Mouse (Mus musculus) neural tube, embryonic 11.5 days (tissue): ENCODE results near the gene Gas7. TPM values are rescaled to one million over a fixed set of nuclear protein-coding genes. Genes with fewer than 3 reads are reported as not detected.

Source experiments
- ATAC-seq: fragments of 200-750 bp; cut with Nextera tagmentation; 2 replicates; pipeline ENCODE4 v1.8.0; 2017; ENCODE audit warnings: moderate number of reproducible peaks, mild to moderate bottlenecking, moderate TSS enrichment, moderate library complexity; ENCODE audit not compliant: insufficient read depth, low FRiP score, low TSS enrichment
- DNase-seq: peaks from one replicate; pipeline ENCODE4 v3.0.0-alpha.2; 2015; ENCODE audit warnings: low spot score
- H3K27ac ChIP-seq: fragments of 300-500 bp; sonication (generic); 2 replicates; pipeline ENCODE4 v1.5.1; 2014; ENCODE audit warnings: low read depth, mild to moderate bottlenecking, low read length
- H3K27me3 ChIP-seq: fragments of 300-500 bp; sonication (generic); 2 replicates; pipeline ENCODE4 v1.6.1; 2014; ENCODE audit warnings: mild to moderate bottlenecking, low read length, mixed read lengths; ENCODE audit not compliant: control insufficient read depth, insufficient read depth
- H3K36me3 ChIP-seq: fragments of 300-500 bp; sonication (generic); 2 replicates; pipeline ENCODE4 v1.6.1; 2014; ENCODE audit warnings: mild to moderate bottlenecking, low read length, moderate library complexity, mixed read lengths; ENCODE audit not compliant: control insufficient read depth, insufficient read depth
- H3K4me1 ChIP-seq: fragments of 300-500 bp; sonication (generic); 2 replicates; pipeline ENCODE4 v1.6.1; 2014; ENCODE audit warnings: low read length, mixed read lengths; ENCODE audit not compliant: control insufficient read depth, insufficient read depth
- H3K4me2 ChIP-seq: fragments of 300-500 bp; sonication (generic); 2 replicates; pipeline ENCODE4 v1.6.1; 2014; ENCODE audit warnings: low read depth, mild to moderate bottlenecking, moderate library complexity
- H3K4me3 ChIP-seq: fragments of 300-500 bp; sonication (generic); 2 replicates; pipeline ENCODE4 v1.5.1; 2014; ENCODE audit warnings: low read depth, low read length
- H3K9ac ChIP-seq: fragments of 300-500 bp; sonication (generic); 2 replicates; pipeline ENCODE4 v1.6.1; 2014; ENCODE audit warnings: mild to moderate bottlenecking, low read length
- H3K9me3 ChIP-seq: fragments of 300-500 bp; sonication (generic); 2 replicates; pipeline ENCODE4 v1.6.1; 2016; ENCODE audit warnings: low read length; ENCODE audit not compliant: control insufficient read depth
- WGBS: fragments of 180-500 bp; shearing (Covaris S2); extraction: QIAGEN DNeasy Blood & Tissue Kit; methylation state at CpG from one replicate; pipeline ENCODE4 v1.1.7; 2014; 5-methylcytosine and 5-hydroxymethylcytosine counted together
- polyA plus RNA-seq: library from polyadenylated mRNA; unstranded; fragments of >200 nt; fragmentation: Nextera tagmentation; extraction: Ambion mirVana; gene quantifications from 2 replicates; pipeline ENCODE4 v1.2.1, GENCODE M21; 2014

Gas7 gene
- polyA plus RNA-seq, 1 experiment from 2014 or later: 4.4 TPM

DNA sequence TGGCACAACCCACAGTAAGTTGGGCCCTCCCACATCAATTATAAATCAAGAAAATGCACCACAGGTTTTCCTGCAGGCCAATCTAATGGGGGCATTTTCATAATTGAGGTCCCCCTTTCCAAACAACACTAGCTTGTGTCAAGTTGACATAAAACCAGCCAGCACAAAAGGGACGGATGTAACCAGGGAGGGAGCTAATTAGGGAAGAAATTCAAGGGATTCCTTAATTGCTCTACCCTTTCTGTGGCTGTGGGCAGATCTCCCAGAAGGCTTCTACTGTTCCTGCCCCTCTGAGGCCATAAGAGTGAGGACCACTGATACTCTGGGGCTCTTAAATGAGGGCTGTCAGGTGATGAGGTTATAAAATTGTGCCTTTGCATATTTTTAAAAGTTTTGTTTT lies 143.9 kb downstream of the Gas7 start:
- H3K4me2 ChIP-seq: no peak overlapping the region
- H3K27me3 ChIP-seq: no peaks in the 10 kb centered on the region
- DNase-seq: no peak
- ATAC-seq: no peak
- WGBS: 27% methylated on average over 1 of the region's 1 CpGs
- no peak overlapping the region for H3K27ac ChIP-seq
- H3K36me3 ChIP-seq: no peaks in the 10 kb centered on the region
- no peak overlapping the region for H3K4me3 ChIP-seq
- no peak overlapping the region for H3K9ac ChIP-seq
- peaks cover 4% of the 10 kb centered on the region; the same call in 1 of the 2 replicates for H3K4me1 ChIP-seq
- no peaks in the 10 kb centered on the region for H3K9me3 ChIP-seq

DNA sequence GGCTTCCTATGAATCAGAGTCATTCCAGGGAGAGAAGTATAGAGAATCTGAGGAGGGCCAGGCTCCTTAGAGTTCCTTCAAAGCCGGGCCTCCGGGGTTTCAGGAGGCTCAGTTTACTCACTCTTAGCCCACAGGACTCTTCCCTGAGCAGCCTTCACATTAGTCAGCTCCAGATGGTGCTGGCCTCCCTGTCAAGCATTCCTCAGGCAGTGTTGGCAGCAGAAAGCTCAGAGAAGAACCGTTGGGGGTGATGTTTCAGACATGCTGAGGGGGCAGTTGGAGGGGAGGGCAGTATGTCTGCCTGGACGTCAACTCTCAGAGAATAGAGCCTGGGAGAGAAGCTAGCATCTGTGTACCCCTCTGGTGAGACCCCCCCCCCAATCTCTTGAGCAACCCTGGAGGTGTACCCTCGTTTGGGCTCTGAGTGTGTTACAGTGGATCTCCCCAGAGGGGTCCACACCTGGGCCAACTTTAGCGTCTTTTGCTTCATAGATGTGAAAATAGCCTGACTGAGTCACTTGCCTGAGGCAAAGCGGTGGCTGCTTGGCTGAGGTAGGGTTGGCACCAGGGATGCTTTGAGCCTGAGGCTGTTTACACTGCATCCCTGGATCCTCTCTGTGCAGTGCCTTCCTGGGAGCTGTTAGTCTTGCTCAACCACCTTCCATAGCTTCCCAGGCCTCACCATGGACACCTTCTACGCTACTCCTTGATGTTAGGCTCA lies 145.6 kb downstream of the Gas7 start:
- H3K4me1 ChIP-seq: peaks cover 4% of the 10 kb centered on the region; the same call in 1 of the 2 replicates
- no peak overlapping the region for H3K27ac ChIP-seq
- H3K27me3 ChIP-seq: no peaks in the 10 kb centered on the region
- H3K9me3 ChIP-seq: no peaks in the 10 kb centered on the region
- no peaks in the 10 kb centered on the region for H3K36me3 ChIP-seq
- no peak for DNase-seq
- no peak for ATAC-seq
- no peak overlapping the region for H3K9ac ChIP-seq
- 72% methylated on average over 8 of the region's 8 CpGs for WGBS
- no peak overlapping the region for H3K4me2 ChIP-seq
- no peak overlapping the region for H3K4me3 ChIP-seq

- ATAC-seq (no peak), DNase-seq (no peak)
- peaks cover 4% of the 10 kb centered on the region; the same call in 1 of the 2 replicates for H3K4me1 ChIP-seq
- no peak overlapping the region for H3K4me2 ChIP-seq
- WGBS: 41% methylated on average over 12 of the region's 12 CpGs
- H3K36me3 ChIP-seq: no peaks in the 10 kb centered on the region
- H3K9me3 ChIP-seq: no peaks in the 10 kb centered on the region
- H3K27ac ChIP-seq: no peak overlapping the region
- H3K9ac ChIP-seq: no peak overlapping the region
- no peaks in the 10 kb centered on the region for H3K27me3 ChIP-seq
- H3K4me3 ChIP-seq: no peak overlapping the region
Measured at GRCm38 (mm10) chr11:67602711-67603369, 147.6 kb downstream of the Gas7 start.

- 88% methylated on average over 2 of the region's 2 CpGs for WGBS
- ATAC-seq (no peak), DNase-seq (no peak)
- H3K4me3 ChIP-seq: no peak overlapping the region
- H3K9me3 ChIP-seq: no peaks in the 10 kb centered on the region
- H3K4me1 ChIP-seq: peaks cover 4% of the 10 kb centered on the region; the same call in 1 of the 2 replicates
- H3K36me3 ChIP-seq: no peaks in the 10 kb centered on the region
- no peak overlapping the region for H3K9ac ChIP-seq
- no peaks in the 10 kb centered on the region for H3K27me3 ChIP-seq
- H3K27ac ChIP-seq: no peak overlapping the region
- H3K4me2 ChIP-seq: no peak overlapping the region
Measured at GRCm38 (mm10) chr11:67604481-67604880, 149.2 kb downstream of the Gas7 start.

DNA sequence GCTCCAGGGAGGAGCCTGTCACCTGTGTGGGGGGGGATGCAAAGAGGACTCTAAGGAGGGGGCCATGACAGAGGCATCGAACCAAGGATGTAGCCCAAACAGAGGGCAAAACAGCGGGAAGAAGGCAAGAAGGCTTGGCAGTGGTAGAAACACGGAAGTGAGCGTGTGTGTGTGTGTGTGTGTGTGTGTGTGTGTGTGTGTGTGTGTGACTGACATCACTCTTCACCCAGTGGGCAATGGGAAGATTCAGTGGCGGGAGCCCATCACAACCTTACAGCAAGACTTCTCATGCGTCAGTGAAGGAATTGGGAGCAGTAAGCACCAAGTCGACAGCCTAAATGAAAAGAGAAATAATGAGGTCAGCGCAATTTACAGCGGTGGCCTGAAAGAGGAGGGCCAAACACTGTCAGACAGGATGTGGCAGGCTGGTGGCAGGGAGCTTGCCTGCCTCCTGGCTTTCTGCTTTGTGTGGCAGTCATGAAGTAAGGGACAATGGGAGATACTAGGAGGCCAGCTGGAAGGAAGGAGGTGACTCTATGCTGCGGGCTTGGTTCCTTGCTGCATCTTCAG lies 153.0 kb downstream of the Gas7 start:
- Histone ChIP-seq H3K9ac (no peak overlapping the region), H3K9me3 (no peaks in the 10 kb centered on the region), H3K4me1 (no peaks in the 10 kb centered on the region), H3K4me2 (no peak overlapping the region), H3K27me3 (no peaks in the 10 kb centered on the region), H3K27ac (no peak overlapping the region), H3K4me3 (no peak overlapping the region), H3K36me3 (no peaks in the 10 kb centered on the region)
- DNase-seq (no peak), ATAC-seq (no peak)
- 72% methylated on average over 10 of the region's 10 CpGs for WGBS

- no peak for ATAC-seq
- no peaks in the 10 kb centered on the region for H3K4me1 ChIP-seq
- no peak overlapping the region for H3K9ac ChIP-seq
- H3K4me3 ChIP-seq: no peak overlapping the region
- no peaks in the 10 kb centered on the region for H3K9me3 ChIP-seq
- DNase-seq: no peak
- H3K27me3 ChIP-seq: no peaks in the 10 kb centered on the region
- 86% methylated on average over 9 of the region's 9 CpGs for WGBS
- no peak overlapping the region for H3K27ac ChIP-seq
- H3K4me2 ChIP-seq: no peak overlapping the region
- H3K36me3 ChIP-seq: no peaks in the 10 kb centered on the region
Measured at GRCm38 (mm10) chr11:67612158-67612839, 157.1 kb downstream of the Gas7 start.

- ATAC-seq (no peak), DNase-seq (no peak)
- Histone ChIP-seq H3K9me3 (no peaks in the 10 kb centered on the region), H3K36me3 (no peaks in the 10 kb centered on the region), H3K4me1 (no peaks in the 10 kb centered on the region), H3K4me2 (no peak overlapping the region), H3K4me3 (no peak overlapping the region), H3K9ac (no peak overlapping the region), H3K27me3 (no peaks in the 10 kb centered on the region), H3K27ac (no peak overlapping the region)
- 92% methylated on average over 13 of the region's 13 CpGs for WGBS
Measured at GRCm38 (mm10) chr11:67616557-67617239, 161.5 kb downstream of the Gas7 start.

GRCm38 (mm10) chr11:67622340-67622739 lies 167.1 kb downstream of the Gas7 start:
- Histone ChIP-seq H3K9ac (no peak overlapping the region), H3K4me2 (no peak overlapping the region), H3K4me3 (no peak overlapping the region), H3K27me3 (no peaks in the 10 kb centered on the region), H3K27ac (no peak overlapping the region), H3K36me3 (no peaks in the 10 kb centered on the region), H3K4me1 (no peaks in the 10 kb centered on the region), H3K9me3 (no peaks in the 10 kb centered on the region)
- WGBS: 91% methylated on average over 7 of the region's 7 CpGs
- DNase-seq (no peak), ATAC-seq (no peak)
